Mouse (Mus musculus): ENCODE results near the gene Fahd2a.

Fahd2a gene

GRCm38 (mm10) chr2:127433487-127434295 lies 10.7 kb downstream of the Fahd2a start:
- DNase-seq (ENCODE audit: low spot score in 2 of 2): no peak

GRCm38 (mm10) chr2:127430238-127430637 lies 14.1 kb downstream of the Fahd2a start:
- DNase-seq (ENCODE audit: low spot score in 2 of 2): peak in 1 of 2 experiments; percentile 41

DNA sequence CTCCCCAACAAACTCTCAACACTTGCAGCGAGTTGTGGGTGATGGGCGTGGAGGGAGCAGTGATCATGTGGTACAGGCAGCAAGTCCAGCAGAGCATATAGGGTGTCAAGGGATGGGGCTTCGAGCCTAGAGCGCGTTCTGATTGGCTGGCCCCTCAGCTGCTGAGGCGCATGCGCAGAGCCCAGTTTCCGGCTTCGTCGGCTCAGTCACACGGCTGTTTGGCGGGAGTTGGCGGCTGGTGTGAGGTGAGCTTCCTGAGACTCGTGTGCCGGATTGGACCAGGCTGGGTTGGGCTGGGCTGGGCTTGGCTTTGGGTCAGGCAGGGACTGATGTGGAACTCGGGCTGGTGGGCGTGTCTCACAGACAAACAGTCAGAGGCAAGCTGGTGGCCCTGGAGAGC lies 19.4 kb downstream of the Fahd2a start, which contains the start of gene Gpat2:
Gene Gpat2 (plus strand): TSS at position 223 of the 400 bp plus-strand sequence.
- no peak for DNase-seq (ENCODE audit: low spot score in 2 of 2)

DNA sequence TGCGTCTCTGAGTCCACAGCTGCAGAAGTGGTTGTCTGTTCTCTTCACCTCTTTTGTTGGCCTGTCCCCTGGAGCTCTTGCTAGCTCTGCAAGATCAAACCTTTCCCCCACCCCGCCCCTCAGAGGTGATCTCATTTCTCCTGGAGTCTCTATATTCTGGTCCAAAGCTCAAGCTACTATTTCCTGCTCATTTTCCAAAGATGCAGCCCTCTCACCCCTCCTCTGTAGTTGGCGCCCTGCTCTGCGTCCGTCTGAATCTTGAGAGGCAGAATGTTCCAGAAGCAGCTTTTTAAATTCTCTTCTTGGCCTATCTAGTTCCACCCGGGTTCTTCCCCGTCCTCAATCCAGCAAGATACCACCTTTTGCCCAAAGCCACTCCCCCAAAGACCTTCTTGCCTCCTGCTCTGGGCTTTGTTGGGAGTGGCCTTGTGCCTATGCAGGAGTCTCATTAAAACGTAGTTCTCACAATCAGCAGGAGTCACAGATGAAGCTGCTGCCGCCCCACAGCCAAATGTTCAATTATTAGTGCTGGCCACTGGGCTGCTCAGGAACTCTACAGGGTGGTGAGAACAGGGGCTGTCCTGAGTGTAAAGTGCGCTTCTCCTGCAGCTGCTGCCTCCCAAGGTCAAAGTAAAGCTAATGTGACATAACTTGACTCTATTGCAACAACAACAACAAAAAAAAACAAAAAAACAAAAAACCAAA lies 25.9 kb downstream of the Fahd2a start:
- no peak for DNase-seq (ENCODE audit: low spot score in 2 of 2)

DNA sequence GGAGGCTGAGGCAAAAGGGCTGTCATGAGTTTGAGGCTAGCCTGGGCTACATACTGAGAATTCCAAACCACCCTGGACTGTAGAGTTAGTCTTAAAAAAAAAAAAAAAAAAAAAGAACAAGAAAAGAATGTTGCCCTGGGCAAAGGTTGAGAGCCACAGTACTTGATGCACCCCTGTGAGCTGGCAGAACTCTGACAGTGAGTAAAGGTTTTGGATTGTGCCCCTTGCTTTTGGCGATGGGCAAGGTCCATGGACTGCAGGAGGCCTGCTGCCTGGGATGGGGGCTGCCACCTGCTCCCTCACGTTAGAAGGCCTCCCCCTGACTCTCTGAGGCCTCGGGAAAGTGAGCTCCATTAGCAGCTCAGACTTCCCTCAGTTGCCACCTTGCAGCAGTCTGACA lies 27.7 kb downstream of the Fahd2a start:
- no peak for DNase-seq (ENCODE audit: low spot score in 2 of 2)

DNA sequence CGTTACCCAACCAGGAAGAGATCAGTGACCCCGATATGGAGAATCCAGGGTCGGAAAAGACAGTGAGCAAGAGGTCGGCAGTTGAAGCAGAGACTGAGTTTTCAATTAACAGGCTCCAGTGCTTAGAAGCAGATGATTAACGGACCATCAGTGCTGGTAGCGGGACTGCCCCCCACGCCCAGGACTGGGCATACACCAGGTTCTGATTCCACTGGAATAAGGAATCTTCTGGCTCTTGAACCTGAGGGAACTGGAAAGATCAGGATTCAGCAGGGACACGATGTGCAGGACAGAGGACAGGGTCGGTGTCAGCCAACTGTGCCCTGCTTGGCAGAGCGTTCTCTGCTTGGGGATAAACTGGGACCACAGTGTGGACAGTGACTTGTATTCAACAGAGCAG lies 28.6 kb downstream of the Fahd2a start:
- DNase-seq (ENCODE audit: low spot score in 2 of 2): no peak

DNA sequence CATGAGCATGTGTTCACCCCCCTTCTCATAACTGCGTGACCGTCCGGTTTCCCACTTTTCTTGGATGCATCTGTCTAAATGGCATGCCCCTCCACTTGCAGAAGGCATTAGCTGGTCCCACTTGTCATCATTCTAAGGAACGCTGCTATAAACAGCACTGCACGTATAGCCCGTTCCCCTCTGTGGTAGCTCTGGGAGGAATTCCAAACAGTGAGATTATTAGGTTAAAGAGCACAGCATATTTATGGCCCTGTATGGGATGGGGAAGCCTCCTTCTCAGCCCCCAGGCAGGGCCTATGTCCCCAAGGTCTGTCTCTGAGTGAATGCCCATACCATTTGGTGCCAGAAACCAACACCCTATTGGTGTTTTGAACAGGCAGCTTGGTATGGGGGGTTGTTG lies 33.2 kb downstream of the Fahd2a start:
- DNase-seq (ENCODE audit: low spot score in 2 of 2): no peak

GRCm38 (mm10) chr2:127398738-127399137 lies 45.6 kb downstream of the Fahd2a start:
- DNase-seq (ENCODE audit: low spot score in 2 of 2): no peak

DNA sequence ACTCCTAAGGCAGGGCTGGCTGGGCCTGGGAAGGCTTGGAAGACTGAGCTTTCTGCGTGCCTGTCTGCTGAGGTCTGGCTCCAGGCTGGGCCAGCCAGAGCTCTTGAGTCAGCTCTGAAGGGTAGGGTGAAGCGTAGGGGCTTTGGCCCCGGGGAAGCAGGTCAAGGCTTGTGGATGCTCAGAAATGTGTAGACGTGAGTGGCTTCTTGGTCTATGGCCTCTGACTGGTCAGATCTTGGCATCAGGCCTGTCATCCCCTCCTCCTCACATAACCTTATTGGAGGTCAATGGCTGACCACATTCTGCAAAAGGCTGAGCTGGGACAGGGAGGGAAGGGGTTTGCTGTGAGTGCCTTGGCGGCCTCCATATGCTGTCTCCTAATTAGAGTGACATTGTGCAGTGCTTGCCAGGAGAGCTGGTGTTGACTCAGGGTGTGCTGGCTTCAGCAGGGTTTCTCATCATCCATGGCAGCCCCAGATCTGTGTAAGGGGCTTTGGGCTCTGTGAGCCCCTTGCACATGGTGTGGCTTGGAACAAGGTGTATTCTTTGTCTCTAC lies 49.7 kb downstream of the Fahd2a start:
- DNase-seq (ENCODE audit: low spot score in 2 of 2): no peak

GRCm38 (mm10) chr2:127391323-127391722 lies 53.0 kb downstream of the Fahd2a start:
- no peak for DNase-seq (ENCODE audit: low spot score in 2 of 2)

- DNase-seq (ENCODE audit: low spot score in 2 of 2): no peak
Observed at GRCm38 (mm10) chr2:127390846-127391245, 53.5 kb downstream of the Fahd2a start.

DNA sequence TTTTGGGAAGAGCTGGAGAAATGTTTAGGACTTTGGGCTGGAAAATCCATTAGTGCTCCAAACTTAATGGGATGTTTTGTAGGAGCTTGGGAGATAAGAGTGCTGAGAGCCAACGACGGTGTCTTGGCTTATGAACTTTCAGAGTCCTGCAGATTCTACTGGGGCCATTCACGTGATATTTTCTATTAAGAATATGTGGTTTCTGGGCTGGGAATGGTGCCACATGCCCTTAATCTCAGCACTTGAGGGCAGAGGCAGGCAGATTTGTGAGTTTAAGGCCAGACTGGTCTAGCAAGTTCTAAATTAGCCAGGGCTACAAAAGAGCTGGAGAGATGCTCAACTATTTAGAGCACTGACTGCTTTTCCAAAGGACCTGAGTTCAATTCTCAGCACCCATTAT lies 54.0 kb downstream of the Fahd2a start:
- no peak for DNase-seq (ENCODE audit: low spot score in 2 of 2)

DNA sequence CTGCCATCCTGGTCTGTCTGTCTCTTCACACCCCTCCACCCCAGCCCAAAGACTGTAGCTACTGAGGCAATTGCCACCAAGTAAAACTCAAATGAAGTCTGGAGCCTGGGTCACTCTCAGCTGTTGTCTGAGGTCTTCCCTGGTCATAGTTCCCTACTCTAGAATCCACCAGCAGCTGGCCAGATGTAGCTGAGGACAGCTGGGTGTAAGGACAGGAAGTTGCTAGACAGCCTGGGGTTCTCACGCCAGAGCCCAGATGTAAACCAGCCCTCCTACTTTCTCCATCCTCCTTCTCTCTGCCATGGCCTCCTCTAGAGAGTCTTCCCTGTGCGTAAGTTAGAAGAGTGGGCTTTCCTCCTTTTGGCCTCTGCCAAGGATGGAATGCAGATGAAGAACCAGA lies 56.8 kb downstream of the Fahd2a start:
- no peak for DNase-seq (ENCODE audit: low spot score in 2 of 2)
